Mouse (Mus musculus): Measurements from ENCODE around the gene U90926.

GRCm38 (mm10) chr5:92252797-92253343 lies 37.7 kb upstream of the U90926 start:
- TF ChIP-seq TAL1 (IDR thresholded peaks at IDR 0.05; ENCODE audit: low read length) (no peak), GATA1 (IDR thresholded peaks at IDR 0.05; ENCODE audit: low read length) (no peak)
